Mouse (Mus musculus) right cerebral cortex, postnatal 36 days (tissue): ENCODE measurements around the gene Gda.
A peak's percentile ranks its signal among the peaks of the same experiment; 100 is the strongest.

Source experiments
- DNase-seq, 2 experiments: peaks; one replicate each; pipeline ENCODE4 v3.0.0; 2022; ENCODE audit warnings: low spot score in 2 of 2, mixed read lengths in 1 of 2

Gene Gda

GRCm38 (mm10) chr19:21457461-21457860 is 15.8 kb downstream of the Gda start:
- DNase-seq = peak in 1 of 2 experiments; percentile 14

GRCm38 (mm10) chr19:21441787-21442186 is 31.5 kb downstream of the Gda start:
- DNase-seq = no peak

GRCm38 (mm10) chr19:21440841-21441240 is 32.4 kb downstream of the Gda start:
- no peak for DNase-seq

DNA sequence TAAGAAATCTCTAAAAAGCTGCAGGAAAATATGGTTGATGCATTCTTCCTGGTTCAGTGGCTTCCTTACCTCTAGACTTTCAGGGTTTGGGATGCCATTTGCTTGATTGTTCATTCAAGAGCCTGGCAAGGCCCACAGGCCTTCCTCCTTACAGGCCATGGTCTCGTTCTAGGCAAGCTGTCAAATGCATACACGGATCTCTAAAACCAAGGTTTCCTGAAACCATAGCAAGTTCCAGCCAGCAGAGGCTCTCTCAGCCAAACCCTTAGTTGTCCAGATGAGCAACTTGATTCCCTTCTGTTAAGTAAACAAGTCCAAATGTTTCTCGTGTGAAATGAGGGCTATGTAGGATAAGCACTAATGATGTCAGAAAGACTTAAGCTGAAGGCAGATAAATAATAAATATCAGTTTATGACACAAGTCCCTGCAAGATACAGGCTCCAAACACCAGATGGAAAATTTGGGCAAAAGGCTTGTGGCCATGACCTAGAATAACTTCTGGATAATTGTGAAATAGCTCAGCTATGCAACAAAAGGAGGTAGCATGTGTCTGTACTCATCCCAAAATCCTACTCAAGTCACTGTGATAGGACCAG is 34.0 kb downstream of the Gda start:
- no peak for DNase-seq

DNA sequence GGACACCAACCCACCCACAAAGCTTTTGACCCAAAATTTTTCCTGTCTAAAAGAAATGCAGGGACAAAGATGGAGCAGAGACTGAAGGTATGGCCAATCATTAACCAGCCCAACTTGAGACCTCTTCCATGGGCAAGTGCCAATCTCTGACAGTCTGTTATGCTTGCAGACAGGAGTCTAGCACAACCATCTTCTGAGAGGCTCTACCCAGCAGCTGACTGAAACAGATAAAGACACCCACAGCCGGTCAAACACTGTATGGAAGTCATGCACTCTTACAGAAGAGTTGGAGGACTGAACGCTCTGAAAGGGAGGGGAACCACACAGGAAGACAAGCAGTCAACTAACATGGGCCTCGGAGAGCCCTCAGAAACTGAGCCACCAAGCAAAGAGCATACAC is 36.7 kb downstream of the Gda start:
- no peak for DNase-seq

DNA sequence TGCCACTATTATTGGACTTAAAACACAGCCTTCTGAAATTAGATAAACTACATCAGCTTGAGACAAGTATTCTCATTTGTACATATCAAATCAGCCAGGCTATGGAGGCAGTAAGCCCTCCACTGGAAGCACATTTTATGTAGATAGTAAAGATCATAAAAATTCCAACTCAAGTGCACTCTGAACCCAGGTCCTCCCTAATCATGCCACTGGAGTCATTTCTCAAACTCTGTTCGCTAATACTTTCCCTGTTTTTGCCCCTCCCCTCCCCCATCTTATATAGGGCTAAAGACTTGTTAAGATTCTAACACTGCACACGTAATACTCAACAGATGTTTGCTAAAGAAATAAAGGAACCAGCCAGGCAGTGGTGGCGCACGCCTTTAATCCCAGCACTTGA is 39.9 kb downstream of the Gda start:
- DNase-seq = no peak

- DNase-seq = no peak
These were observed 40.4 kb downstream of the Gda start for GRCm38 (mm10) chr19:21432879-21433278.

- no peak for DNase-seq
These were observed 41.0 kb downstream of the Gda start for GRCm38 (mm10) chr19:21432286-21432685.

GRCm38 (mm10) chr19:21425391-21425790 is 47.9 kb downstream of the Gda start:
- DNase-seq = peak in 1 of 2 experiments; percentile 34

GRCm38 (mm10) chr19:21423731-21424130 is 49.5 kb downstream of the Gda start:
- no peak for DNase-seq

DNA sequence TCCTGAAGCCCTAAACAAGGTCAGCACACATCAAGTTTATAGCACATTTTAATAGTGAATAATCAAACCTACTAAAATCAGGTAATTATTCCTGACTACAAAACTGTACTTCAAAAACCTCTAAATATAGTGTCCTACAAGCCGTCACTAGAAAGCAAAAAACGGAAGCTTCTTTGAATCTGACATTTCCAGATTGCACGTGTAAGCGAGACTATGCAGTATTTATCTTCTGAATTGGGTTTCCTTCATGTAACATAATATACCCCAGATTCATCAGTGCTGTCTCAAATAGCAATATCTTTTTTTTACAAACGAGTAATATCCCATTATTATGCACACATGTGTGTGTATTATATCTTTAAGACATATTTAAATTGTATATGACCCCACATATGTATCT is 54.8 kb downstream of the Gda start:
- DNase-seq = no peak

DNA sequence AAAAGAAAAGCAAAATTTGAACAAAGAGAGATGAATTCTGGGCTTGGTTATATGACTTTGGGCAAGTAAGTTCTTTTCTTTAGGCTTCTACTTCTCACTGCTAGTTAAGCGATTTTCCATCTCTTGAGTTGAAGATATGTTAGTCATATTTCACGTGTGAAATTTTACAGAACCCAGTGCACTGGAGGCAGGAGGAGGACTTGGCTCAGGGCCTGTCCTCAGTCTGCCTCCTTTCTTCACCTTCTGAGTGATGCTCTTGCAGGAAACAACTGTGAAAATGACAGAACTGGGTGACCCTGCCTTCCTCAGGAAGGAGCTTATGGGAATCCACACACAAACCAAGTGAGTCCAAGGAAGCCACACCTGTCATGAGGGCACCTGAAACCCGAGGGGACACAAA is 57.9 kb downstream of the Gda start:
- DNase-seq = no peak

- DNase-seq = no peak
These were observed 64.1 kb downstream of the Gda start for GRCm38 (mm10) chr19:21409178-21409577.

GRCm38 (mm10) chr19:21407363-21407762 is 65.9 kb downstream of the Gda start:
- no peak for DNase-seq

DNA sequence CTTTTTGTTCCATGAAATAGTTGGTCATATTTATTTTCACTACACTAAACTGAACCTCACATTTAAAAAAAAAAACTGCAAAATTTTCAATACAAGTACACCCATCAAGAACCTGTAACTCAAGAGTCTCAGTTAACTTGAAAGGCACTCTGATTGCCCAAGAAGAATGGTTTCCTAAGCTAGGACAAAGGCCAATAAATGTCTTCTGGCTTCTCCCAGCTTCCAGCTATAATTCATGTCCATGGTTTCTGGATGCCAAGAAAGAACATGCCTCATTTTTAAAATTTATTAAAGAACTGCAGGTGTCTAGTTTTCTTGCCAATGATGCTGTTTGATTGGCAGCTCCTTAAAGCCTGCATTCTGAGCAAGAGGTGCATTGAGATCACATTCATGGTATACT is 75.3 kb downstream of the Gda start:
- no peak for DNase-seq

- no peak for DNase-seq
These were observed 76.9 kb downstream of the Gda start for GRCm38 (mm10) chr19:21396364-21396763.

GRCm38 (mm10) chr19:21390904-21391303 is 82.3 kb downstream of the Gda start:
- DNase-seq = no peak

DNA sequence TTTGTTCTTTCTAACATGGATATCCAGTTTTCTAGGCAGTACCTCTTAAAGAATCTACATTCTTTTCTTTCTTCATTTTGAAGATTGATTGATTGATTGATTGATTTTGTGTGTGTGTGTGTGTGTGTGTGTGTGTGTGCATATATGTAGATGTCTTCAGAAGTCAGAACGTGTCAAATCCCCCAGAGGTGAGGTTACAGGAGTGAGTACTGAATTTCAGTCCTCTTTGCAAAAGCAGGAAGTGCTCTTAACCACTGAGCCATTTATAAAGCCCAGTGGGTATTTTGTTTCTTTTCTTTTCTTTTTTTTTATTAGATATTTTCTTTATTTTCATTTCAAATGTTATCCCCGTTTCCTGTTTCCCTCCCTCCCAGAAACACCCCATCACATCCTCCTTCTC is 86.4 kb downstream of the Gda start:
- DNase-seq = no peak

GRCm38 (mm10) chr19:21384231-21384630 is 89.0 kb downstream of the Gda start:
- no peak for DNase-seq

DNA sequence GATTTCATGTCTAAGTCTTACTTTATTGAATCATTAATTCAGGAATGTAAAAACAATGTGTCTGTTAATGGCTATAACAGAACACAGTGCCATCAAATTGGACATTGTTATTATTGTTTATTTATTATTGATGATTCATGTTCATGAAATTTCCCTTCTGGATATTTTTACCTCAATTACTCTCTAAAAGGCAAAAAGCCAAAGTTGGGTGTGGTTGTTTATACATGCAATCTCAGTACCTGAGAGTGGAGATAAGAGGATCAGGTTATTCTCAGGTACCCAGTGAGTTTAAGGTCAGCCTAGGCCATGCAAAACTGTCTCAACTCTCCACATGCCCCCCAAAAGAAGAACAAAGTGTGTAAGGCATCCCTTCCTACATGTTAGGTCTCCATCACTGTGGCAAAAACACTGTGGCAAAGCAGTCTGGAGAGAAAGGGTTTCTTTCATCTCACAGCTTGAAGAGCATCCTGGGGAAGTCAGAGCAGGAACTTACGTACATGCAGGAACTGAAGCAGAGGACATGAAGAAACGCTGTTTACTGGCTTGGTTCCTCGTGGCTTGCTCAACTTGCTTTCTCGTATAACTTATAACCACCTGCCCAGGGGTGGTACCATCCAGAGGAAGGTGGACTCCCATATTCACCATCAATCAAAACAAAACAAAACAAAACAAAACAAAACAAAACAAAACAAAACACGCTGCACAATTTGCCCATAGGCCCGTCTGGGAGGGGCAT is 89.6 kb downstream of the Gda start:
- no peak for DNase-seq

GRCm38 (mm10) chr19:21381696-21382095 is 91.5 kb downstream of the Gda start:
- DNase-seq = no peak

DNA sequence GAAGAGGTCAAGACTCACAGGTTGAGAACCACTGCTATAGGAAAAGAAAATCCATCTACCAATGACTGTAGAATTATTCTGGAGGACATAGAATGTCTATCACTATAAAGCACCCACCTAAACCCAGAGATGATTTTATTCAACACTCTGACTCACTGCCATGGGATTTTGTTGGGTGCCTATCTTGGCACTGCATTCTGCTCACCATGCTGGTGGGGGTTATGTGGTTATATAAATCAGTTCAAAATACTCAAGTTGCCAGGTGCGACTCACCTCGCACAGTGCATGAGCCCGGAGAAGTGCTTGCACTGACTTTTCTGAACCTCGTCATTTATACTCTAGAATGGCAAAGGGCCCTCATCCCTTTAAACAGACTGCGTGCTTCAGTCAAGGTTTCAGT is 94.0 kb downstream of the Gda start:
- peak in 1 of 2 experiments; percentile 11 for DNase-seq

DNA sequence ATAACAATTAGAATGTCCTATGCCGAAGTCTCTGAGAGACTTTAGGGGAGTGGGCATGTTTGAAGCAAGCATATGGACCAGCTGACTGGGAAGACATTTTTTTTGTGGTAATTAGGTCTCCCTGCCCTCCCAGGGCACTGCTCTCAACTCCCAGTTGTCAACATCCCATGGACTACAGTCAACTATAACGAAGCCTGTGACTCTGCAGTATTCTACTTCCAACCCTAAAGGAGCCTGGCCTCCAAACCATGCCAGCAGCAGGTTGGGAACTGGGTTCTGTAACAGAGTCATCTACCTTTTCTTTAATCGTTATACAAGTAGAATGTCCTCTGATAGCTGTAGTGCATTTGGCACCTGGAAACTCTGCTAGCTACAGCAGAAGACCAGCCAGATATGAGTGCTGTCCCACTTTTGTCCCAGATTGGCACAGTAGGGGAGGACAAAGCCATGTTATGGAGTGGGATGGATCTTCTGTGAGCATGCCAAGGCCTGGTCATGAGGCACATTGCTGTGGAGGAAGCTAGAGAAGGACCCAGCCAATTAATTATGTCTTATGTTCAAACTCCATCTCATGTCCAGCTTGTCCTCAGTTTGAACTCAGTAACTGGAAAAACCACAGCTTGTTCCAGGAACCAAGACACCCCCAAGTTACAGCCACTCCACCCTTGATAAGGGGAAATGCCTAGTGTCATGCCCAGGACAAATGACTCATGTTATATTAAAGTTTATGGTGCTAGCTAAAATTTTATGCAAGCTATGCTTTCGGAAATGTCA is 96.6 kb downstream of the Gda start:
- no peak for DNase-seq
